Mouse (Mus musculus) megakaryocyte, embryonic 14.5 days (primary cell): ENCODE measurements at regions not wholly inside any gene's neighbourhood (a gene's known extent, or its start where the extent isn't known, plus 50 kb on each side); places are given as distances from the start of the nearest gene placed in this dataset.

Experiments
- FLI1 ChIP-seq: IDR thresholded peaks from 2 replicates; pipeline ENCODE4 v1.6.1; 2012; ENCODE audit warnings: low read length, inconsistent platforms, mixed read lengths
- GATA1 ChIP-seq: IDR thresholded peaks from 3 replicates; pipeline ENCODE4 v1.6.1; 2012; ENCODE audit warnings: mixed read lengths, low read length, inconsistent platforms, borderline replicate concordance

GRCm38 (mm10) chr3:41424142-41424939 is 131.2 kb upstream of the Jade1 start:
- TF ChIP-seq GATA1 (no peak), FLI1 (no peak)
